Mouse (Mus musculus) heart, postnatal 0 days (tissue): ENCODE data around the gene Arhgdia. TPM values are rescaled to one million over a fixed set of nuclear protein-coding genes. Genes with fewer than 3 reads are reported as not detected.
A peak's percentile ranks its signal among the peaks of the same experiment; 100 is the strongest.

Source experiments
- ATAC-seq: fragments of 200-750 bp; cut with Nextera tagmentation; 2 replicates; pipeline ENCODE4 v1.8.0; 2017; ENCODE audit warnings: low read depth, moderate number of reproducible peaks, moderate library complexity; ENCODE audit not compliant: insufficient read depth
- DNase-seq: peaks from one replicate; pipeline ENCODE4 v3.0.0-alpha.2; 2016; ENCODE audit warnings: low spot score
- H3K27ac ChIP-seq: fragments of 300-500 bp; sonication (generic); 2 replicates; pipeline ENCODE4 v1.5.1; 2014; ENCODE audit warnings: low read depth, mild to moderate bottlenecking
- H3K27me3 ChIP-seq: fragments of 300-500 bp; sonication (generic); 2 replicates; pipeline ENCODE4 v1.6.1; 2014; ENCODE audit warnings: low read length, mixed read lengths; ENCODE audit not compliant: control insufficient read depth, insufficient read depth
- H3K36me3 ChIP-seq: fragments of 300-500 bp; sonication (generic); replicated peaks from 2 replicates; pipeline ENCODE4 v1.6.1; 2014; ENCODE audit warnings: low read length, mixed read lengths; ENCODE audit not compliant: control insufficient read depth, insufficient read depth
- H3K4me1 ChIP-seq: fragments of 300-500 bp; sonication (generic); 2 replicates; pipeline ENCODE4 v1.6.1; 2014; ENCODE audit warnings: antibody characterized with exemption; ENCODE audit not compliant: control insufficient read depth, insufficient read depth
- H3K4me2 ChIP-seq: fragments of 300-500 bp; sonication (generic); 2 replicates; pipeline ENCODE4 v1.6.1; 2014; ENCODE audit warnings: low read depth, mild to moderate bottlenecking, low read length, moderate library complexity
- H3K4me3 ChIP-seq: fragments of 300-500 bp; sonication (generic); 2 replicates; pipeline ENCODE4 v1.5.1; 2014; ENCODE audit warnings: low read depth, low read length
- H3K9ac ChIP-seq: fragments of 300-500 bp; sonication (generic); replicated peaks from 2 replicates; pipeline ENCODE4 v1.6.1; 2014; ENCODE audit warnings: low read depth, low read length, mixed read lengths
- H3K9me3 ChIP-seq: fragments of 300-500 bp; sonication (generic); replicated peaks from 2 replicates; pipeline ENCODE4 v1.6.1; 2016; ENCODE audit warnings: low read length; ENCODE audit not compliant: control insufficient read depth
- CTCF ChIP-seq: IDR thresholded peaks from 2 replicates; pipeline ENCODE4 v1.5.1; 2016; ENCODE audit warnings: antibody characterized with exemption, control low read depth, low read depth
- EP300 ChIP-seq: IDR thresholded peaks from 2 replicates; pipeline ENCODE4 v1.6.1; 2016; ENCODE audit warnings: antibody characterized with exemption, low read depth
- whole genome bisulfite sequencing: fragments of 180-500 bp; shearing (Covaris S2); extraction: QIAGEN DNeasy Blood & Tissue Kit; methylation state at CpG from one replicate; pipeline ENCODE4 v1.1.7; 2014; 5-methylcytosine and 5-hydroxymethylcytosine counted together
- polyA plus RNA-seq: library from polyadenylated mRNA; unstranded; fragments of >200 nt; fragmentation: Nextera tagmentation; extraction: Ambion mirVana; gene quantifications from 2 replicates; pipeline ENCODE4 v1.2.1, GENCODE M21; 2015
- total RNA-seq: library from RNA; depleted of rRNA; stranded (reverse); fragments of >200 nt; gene quantifications from 2 replicates; pipeline ENCODE4 v1.2.3, GENCODE M21; 2014; ENCODE audit warnings: low replicate concordance

The Arhgdia gene
- total and polyA plus RNA-seq, 2 experiments from 2014 or later = 231 to 245 TPM

GRCm38 (mm10) chr11:120550810-120551440 is 30.5 kb downstream of the Arhgdia start, which contains the start of gene Ppp1r27:
Gene Ppp1r27, minus strand, starts transcription at chr11:120551132.
- peak within 1 kb of the TSS; percentile 95 for H3K27ac ChIP-seq
- H3K27me3 ChIP-seq = no peaks in the 10 kb centered on the region
- H3K9me3 ChIP-seq = no peaks in the 10 kb centered on the region
- TF ChIP-seq EP300 (no peak), CTCF (no peak)
- DNase-seq (no peak), ATAC-seq (no peak)
- peaks cover 22% of the 10 kb centered on the region for H3K4me1 ChIP-seq
- H3K36me3 ChIP-seq = no peaks in the 10 kb centered on the region
- peak within 1 kb of the TSS; percentile 92 for H3K4me2 ChIP-seq
- H3K4me3 ChIP-seq = peak within 1 kb of the TSS; percentile 94
- peak within 1 kb of the TSS; percentile 97 for H3K9ac ChIP-seq
- WGBS = 92% methylated on average over 28 of the region's 28 CpGs

GRCm38 (mm10) chr11:120549986-120550809 is 31.2 kb downstream of the Arhgdia start:
- H3K4me1 ChIP-seq = peaks cover 22% of the 10 kb centered on the region
- WGBS = 70% methylated on average over 11 of the region's 11 CpGs
- no peaks in the 10 kb centered on the region for H3K36me3 ChIP-seq
- H3K9ac ChIP-seq = peak overlapping the region; percentile 97
- H3K4me2 ChIP-seq = peak overlapping the region; percentile 92
- no peaks in the 10 kb centered on the region for H3K27me3 ChIP-seq
- TF ChIP-seq CTCF (no peak), EP300 (no peak)
- no peak for ATAC-seq
- H3K4me3 ChIP-seq = peak overlapping the region; percentile 94
- H3K27ac ChIP-seq = peak overlapping the region; percentile 95
- H3K9me3 ChIP-seq = no peaks in the 10 kb centered on the region
- no peak for DNase-seq

- Histone ChIP-seq H3K27ac (peak within 1 kb of the TSS; percentile 95), H3K9ac (peak within 1 kb of the TSS; percentile 97), H3K4me3 (peak within 1 kb of the TSS; percentile 94), H3K4me2 (peak within 1 kb of the TSS; percentile 92), H3K9me3 (no peaks in the 10 kb centered on the region), H3K27me3 (no peaks in the 10 kb centered on the region), H3K36me3 (peaks cover 4% of the 10 kb centered on the region), H3K4me1 (peaks cover 22% of the 10 kb centered on the region)
- peak; percentile 89 for ATAC-seq
- under 1% methylated on average over 72 of the region's 87 CpGs for WGBS
- no peak for TF ChIP-seq CTCF
- TF ChIP-seq EP300 = no peak
- peak; percentile 89 for DNase-seq
Measured at GRCm38 (mm10) chr11:120549168-120549945, 32.1 kb downstream of the Arhgdia start, which contains the start of gene Mcrip1. Gene Mcrip1, minus strand, starts transcription at chr11:120549727.

DNA sequence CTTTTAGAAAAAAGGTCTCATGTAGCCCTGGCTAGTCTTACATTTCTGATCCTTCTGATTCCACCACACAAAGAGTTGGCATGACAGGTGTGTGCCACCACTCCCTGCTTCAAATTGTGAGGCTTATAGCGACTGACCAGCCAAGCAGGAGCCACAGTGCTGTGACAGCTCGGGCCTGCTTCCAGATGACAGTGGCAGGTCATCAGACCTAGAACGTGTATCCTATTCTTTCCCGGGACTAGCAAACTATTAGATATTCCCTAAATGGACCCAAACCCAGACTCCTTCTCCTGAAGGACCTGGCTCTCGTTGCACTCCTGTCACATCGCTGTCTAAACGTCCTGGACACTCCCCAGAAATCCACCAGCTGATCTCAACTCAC is 32.6 kb downstream of the Arhgdia start:
- Histone ChIP-seq H3K9ac (peak overlapping the region; percentile 97), H3K4me3 (peak overlapping the region; percentile 94), H3K4me1 (peaks cover 22% of the 10 kb centered on the region), H3K27me3 (no peaks in the 10 kb centered on the region), H3K4me2 (peak overlapping the region; percentile 92), H3K9me3 (no peaks in the 10 kb centered on the region), H3K27ac (peak overlapping the region; percentile 95), H3K36me3 (peaks cover 10% of the 10 kb centered on the region)
- no peak for DNase-seq
- WGBS = 7% methylated on average over 7 of the region's 7 CpGs
- TF ChIP-seq CTCF (no peak), EP300 (no peak)
- no peak for ATAC-seq

DNA sequence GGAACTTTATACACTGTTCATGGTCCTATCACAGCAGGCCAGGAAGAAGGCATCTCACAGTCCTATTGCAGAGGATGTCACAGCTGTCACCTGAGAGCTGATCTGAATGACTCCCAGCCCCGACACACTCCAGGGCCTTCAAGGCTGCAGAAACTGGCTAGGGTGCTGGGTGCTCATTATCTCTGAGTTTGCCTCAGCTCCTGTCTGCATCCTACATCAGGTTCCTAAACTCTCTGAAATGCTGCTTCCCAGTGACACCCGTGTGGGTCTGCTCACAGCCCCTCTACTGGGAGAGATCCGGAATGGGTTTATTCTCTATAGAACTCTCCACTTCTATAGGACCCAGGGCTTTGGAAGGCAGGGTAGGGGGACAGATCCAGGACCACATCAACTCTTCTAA is 33.2 kb downstream of the Arhgdia start:
- 0 out of 2 replicates have a peak overlapping the region, but pooled peaks have one; percentile 97 for H3K9ac ChIP-seq
- DNase-seq (no peak), ATAC-seq (no peak)
- H3K27me3 ChIP-seq = no peaks in the 10 kb centered on the region
- peaks cover 16% of the 10 kb centered on the region for H3K36me3 ChIP-seq
- H3K27ac ChIP-seq = 0 out of 2 replicates have a peak overlapping the region, but pooled peaks have one; percentile 95
- H3K4me2 ChIP-seq = peak overlapping the region; percentile 92
- 62% methylated on average over 3 of the region's 3 CpGs for WGBS
- H3K9me3 ChIP-seq = no peaks in the 10 kb centered on the region
- H3K4me3 ChIP-seq = peak overlapping the region; percentile 94
- no peak for TF ChIP-seq EP300
- no peak for TF ChIP-seq CTCF
- peaks cover 22% of the 10 kb centered on the region for H3K4me1 ChIP-seq
